Mouse (Mus musculus) thymus, postnatal 36 days (tissue): ENCODE measurements around the gene Ebf4.
A peak's percentile ranks its signal among the peaks of the same experiment; 100 is the strongest.

Experiments used
- DNase-seq, 2 experiments: peaks; one replicate each; pipeline ENCODE4 v3.0.0; 2022; ENCODE audit warnings: mixed read lengths in 2 of 2

Gene Ebf4

GRCm38 (mm10) chr2:130294936-130295277 lies at the start of gene Ebf4:
Gene Ebf4, plus strand, starts transcription at chr2:130295169.
- no peak for DNase-seq

DNA sequence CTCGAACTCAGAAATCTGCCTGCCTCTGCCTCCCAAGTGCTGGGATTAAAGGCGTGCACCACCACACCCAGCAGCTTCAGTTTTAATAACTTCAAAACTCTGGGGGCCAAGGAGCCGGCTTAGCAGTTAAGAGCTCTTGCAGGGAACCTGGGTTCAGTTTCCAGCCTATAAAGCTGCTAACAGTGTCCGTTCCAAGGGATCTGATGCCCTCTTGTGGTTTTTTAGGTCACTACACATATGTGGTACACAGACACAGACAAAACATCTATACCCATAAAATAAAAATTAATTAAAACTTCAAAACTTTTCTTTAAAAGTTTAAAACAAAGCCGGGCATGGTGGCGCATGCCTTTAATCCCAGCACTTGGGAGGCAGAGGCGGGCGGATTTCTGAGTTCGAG lies 48.1 kb upstream of the Ebf4 start:
- DNase-seq = peak in 1 of 2 experiments; percentile 10

DNA sequence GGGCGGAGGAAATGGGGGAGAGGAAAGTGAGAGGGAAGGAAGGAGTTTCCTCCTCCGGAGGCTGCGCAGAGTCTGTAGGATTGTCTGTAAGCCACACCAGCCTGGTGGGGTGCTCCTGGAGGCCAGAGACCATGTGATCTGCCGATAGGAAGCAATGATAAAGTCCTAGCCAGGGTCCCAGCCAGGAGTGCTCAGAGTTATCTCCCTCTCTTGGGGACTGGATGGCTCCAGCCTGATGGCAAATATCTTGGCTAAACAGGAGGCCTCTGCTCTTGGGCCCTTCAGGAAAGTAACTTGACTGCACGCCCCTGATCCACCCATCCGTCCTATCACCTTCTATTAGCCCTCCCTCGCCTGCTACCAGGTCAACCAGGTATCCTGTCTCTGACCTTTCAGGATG lies 46.7 kb upstream of the Ebf4 start:
- DNase-seq = no peak

DNA sequence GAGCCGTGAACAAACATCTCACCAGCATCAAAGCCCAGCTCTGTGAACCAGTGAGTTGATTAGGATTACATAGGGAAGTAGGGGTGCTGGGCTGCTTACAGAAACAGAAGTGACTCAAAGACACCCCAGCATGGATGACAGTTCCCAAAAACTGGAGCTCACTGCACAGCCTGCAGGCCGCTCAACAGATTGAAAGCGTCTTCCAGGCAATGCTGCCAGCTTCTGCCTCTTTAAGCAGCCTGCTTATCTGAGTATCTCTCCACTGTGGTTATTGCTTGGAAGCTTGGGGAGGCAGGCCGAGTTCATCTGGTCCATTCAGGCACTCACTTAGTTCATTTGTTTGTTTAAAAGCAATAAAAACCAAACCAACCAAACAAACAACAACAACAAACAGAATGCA lies 38.2 kb upstream of the Ebf4 start:
- no peak for DNase-seq

DNA sequence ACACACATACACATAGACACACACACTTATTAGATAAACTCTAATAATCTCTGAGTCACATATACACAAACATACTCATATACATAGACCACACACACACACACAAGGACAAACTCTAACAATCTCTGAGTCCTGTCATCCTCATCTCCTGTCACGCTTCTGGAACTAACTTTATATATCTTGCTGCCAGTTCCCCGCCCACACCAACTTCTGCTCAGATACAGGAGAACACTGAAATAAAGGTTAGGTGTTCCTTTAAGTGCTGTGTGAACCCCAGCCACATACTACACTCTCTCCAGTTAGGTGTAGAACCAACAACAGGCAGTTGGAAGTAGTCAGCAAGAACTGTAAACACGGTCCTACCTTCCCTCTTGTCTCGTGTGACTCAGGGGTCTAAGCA lies 34.1 kb upstream of the Ebf4 start:
- DNase-seq = no peak

DNA sequence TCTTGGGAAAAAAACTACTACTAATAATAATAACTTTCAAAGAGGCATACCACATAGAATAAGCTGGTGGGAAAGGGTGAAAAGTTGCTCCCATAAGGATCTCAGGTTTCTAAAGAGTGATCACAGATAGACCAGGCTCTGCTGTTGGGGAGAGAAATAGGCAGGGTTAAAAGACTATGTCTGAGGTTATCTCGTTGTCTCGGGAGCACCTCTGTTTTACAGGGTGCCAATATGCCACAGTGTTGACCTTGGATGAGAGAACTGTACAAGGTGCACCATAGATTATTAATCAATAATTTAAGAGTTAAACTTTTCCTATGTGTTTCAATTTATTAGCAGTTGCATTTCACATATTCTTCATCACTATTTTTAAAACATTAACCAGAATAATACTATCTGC lies 33.1 kb upstream of the Ebf4 start:
- no peak for DNase-seq

GRCm38 (mm10) chr2:130262398-130262797 lies 32.6 kb upstream of the Ebf4 start:
- DNase-seq = no peak

DNA sequence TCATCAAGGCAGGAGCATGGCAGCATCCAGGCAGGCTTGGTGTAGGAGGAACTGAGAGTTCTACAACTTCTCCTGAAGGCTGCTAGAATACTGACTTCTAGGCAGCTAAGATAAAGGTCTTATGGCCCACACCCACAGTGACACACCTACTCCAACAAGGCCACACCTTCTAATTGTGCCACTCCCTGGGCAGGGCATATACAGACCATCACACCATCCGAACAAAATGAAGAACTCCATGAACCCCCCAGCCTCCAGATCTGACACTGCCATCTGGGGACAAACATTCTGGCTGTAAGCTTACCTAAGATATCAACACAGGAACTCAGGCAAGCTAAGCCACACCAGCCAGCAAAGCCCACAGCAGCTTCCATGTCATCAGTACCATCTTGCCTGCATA lies 29.4 kb upstream of the Ebf4 start:
- DNase-seq = no peak

DNA sequence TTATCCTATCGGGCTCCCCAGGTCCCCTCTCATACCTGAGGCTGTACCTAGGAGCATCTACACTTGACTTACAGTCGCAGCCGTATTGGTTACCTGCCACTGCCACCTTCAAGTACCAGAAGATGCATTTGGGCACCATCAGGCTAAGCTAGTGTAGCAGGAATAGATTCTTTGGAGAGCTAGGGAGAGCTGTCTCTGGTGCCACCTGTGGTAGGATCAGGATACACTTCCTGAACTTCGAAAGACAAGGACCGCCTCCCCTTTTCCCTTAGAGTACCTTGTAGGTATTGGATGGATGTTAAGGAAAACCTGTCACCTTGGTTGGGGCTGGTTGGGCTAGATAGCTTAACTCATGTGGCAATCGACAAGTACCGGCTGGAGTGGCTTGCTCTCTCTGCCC lies 26.9 kb upstream of the Ebf4 start:
- no peak for DNase-seq

- DNase-seq = no peak
These were observed 21.2 kb upstream of the Ebf4 start for GRCm38 (mm10) chr2:130273732-130274131.

- DNase-seq = peak; percentile 98 to 99
These were observed 20.7 kb upstream of the Ebf4 start, which contains the start of gene Nop56 for GRCm38 (mm10) chr2:130274149-130274861. Gene Nop56, plus strand, starts transcription at chr2:130274430.

DNA sequence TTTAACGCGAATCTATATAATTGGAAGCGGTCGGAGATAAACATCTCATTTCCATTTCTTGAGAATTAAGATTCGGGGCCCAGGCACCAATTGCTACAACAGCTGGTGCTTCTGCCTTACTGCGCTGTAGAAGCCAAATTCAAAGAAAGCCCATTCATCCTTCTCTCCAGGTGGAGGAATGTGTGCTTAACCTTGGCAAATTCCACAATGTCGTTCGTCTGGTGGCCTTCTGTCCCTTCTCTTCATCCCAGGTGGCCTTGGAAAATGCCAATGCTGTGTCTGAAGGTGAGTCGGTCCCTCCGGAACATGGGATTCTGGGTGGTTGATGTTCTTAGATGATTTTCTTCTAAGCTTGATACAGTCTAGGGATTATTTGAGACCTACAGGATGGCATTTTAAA lies 20.1 kb upstream of the Ebf4 start:
- DNase-seq = no peak

- peak; percentile 50 to 55 for DNase-seq
These were observed 19.3 kb upstream of the Ebf4 start for GRCm38 (mm10) chr2:130275649-130276048.

DNA sequence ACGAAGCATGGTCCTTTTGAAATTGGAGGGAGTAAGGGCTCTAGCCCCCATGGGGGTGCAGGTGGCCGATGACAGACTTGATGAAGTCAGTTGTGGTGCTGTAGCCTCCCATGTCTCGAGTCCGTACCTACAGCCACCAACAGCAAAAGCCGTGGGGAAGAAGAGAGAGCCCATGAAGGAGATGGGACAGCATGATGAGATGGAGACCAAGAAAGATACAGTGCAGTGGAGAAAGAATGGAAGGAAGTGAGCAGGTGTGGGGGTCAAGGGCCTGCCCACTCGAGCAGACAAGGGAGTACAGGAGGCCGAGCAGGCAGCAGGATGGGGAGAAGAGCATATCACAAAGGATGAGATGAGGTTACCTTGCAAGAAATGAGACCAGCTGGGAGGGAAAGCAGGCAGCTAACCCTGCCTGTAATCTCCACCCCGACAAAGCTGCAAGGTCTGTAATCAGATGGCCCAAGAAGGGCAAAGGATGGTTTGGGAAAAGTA lies 15.3 kb upstream of the Ebf4 start:
- no peak for DNase-seq

- DNase-seq = no peak
These were observed 14.7 kb upstream of the Ebf4 start for GRCm38 (mm10) chr2:130280224-130280623.

GRCm38 (mm10) chr2:130280818-130281217 lies 14.2 kb upstream of the Ebf4 start:
- no peak for DNase-seq

DNA sequence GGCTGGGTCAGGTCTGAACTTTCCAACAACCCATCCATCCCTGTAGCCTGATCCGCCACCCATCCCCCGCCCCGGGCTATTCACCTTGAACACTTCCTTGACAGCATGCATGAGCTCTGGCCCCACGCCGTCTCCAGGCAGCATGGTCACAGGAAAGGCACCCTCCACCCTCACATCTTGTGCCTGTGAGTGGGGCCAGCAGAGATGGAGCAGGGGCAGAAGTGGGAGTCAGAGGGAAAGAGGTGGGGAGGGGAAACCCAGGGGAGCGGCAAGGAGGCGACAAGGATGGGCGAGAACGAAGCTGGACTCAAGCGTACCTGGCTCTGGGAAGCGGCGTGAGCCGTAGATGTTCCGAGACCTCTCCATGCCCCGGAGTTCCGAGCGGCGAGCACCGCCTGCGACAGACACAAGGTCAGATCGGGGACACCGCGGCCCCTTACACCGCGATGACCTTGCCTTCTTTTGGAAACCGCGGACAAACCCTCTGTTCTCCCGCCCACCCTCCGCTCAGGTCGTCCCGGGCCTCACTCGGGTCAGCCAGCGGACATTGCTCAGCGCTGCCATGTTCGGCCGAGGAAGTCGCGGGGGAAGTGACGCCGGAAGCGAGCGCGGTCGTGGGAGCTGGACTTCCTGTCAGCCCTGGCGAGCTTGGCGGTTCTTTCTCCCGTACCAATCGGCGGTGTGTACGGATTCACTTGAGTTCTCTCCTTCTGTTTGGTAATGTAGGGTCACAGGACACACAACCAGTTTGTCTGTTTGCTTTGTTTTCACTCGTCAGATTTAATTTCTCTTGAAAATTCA lies 10.9 kb upstream of the Ebf4 start, which contains the start of gene Idh3b:
TSS of gene Idh3b (minus strand) at position 694 of the 801 bp plus-strand sequence.
- DNase-seq = peak; percentile 76 to 77

DNA sequence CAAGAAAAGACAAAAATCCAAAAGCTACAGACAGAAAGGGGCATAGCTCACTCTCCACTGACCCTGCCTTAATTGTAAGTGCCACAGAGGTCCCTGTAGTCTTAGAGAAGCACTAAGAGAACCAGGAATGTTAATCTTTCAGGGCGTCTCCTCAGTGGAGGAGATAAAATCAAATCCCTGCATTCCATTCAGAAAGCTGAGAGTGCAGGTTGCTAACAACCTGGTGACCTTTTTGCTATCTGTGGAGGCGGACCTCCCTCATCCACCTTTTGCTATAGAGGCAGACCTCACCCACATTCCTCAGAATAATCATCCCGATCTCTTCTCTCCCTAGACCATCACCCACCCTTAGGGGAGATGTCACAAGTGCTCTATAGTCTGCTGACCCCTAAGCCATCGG lies 5.9 kb upstream of the Ebf4 start:
- DNase-seq = no peak

- peak; percentile 42 to 52 for DNase-seq
These were observed 3.5 kb upstream of the Ebf4 start for GRCm38 (mm10) chr2:130291434-130291833.

DNA sequence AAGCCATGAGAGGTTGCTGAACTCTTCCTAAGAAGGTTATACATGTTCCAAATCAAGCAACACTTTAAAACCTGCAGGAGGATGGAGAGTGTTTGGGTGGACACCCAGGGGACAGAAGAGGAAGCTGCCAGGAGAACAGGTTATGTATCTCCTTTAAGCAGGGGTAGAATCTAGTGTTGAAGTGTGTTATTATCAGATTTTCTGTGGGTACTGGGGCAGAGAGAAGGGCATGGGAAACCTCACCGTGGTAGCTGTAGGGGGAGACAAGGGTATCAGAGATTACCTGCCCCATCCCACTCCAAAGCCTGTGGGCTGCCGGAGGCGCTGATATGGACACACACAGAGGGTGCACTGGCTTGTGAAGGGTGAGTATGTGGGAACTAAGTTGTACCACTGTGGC lies 2.0 kb upstream of the Ebf4 start:
- no peak for DNase-seq

DNA sequence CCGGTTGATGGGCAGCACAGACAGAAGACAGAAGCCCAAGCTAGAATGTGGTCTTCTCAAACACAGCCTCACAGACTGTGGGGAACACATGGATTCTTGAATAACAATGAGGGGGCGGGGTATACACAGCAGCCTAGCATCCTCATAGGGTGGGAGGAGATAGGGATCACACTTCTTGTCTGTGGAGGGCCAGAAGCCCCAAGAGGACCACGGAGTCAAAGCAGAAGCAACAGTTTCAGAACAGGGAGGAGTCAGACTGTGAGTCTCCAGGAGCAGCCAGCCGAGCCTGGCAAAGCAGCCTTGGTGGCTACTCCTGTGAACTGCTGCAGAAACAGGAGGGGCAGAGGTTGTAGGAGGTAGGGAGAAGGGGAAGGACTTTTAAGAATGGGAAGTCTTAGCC lies 1.5 kb upstream of the Ebf4 start:
- no peak for DNase-seq

DNA sequence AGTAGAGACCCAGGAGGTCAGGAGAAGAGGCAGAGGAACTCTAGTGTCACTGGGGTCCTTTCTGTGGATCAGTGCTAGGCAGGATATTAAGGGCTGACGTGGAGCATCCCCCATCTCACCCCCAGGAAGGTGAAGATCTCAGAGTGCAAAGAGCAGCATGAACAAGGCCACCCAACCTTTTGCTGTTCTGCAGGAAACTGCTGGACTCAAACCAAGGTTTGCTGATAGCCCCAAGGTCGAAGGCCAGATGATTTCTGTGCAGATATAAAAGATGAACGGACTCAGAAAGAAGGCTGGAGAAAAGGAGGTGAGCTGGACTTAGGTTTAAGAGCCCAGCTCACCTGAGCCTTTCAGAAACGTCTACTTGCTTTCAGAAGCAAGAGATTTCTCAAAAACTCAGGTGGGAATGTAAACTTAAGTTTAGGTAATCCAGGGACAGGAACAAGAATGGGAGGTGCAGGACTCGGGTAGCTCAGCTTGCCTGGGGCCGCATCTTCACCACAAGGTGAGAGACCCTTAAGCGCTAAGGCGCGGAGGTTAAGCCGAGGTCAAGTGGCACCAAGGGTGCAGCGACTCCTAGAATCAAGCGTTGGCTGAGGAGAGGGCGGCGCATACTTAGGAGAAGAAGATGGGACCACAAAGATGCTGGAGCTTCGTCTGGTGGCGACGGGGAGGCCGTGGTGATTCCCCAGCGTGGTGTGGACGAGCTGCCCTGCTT lies 592 bp upstream of the Ebf4 start:
- DNase-seq = no peak

- DNase-seq = peak; percentile 34 to 52
These were observed 563 bp downstream of the Ebf4 start for GRCm38 (mm10) chr2:130295331-130296133.
